Mouse (Mus musculus): ENCODE results near the gene Tmem38a.

The Tmem38a gene

GRCm38 (mm10) chr8:72571611-72572473 is at the start of gene Tmem38a:
Gene Tmem38a, plus strand, starts transcription at chr8:72572055.
- DNase-seq (ENCODE audit: low spot score in 2 of 2), result peak; percentile 85 to 87

GRCm38 (mm10) chr8:72532103-72532502 is 39.8 kb upstream of the Tmem38a start:
- DNase-seq (ENCODE audit: low spot score in 2 of 2), result no peak

- no peak for DNase-seq (ENCODE audit: low spot score in 2 of 2)
Observed at GRCm38 (mm10) chr8:72534888-72535287, 37.0 kb upstream of the Tmem38a start.

GRCm38 (mm10) chr8:72539234-72539633 is 32.6 kb upstream of the Tmem38a start:
- no peak for DNase-seq (ENCODE audit: low spot score in 2 of 2)

GRCm38 (mm10) chr8:72547122-72547801 is 24.6 kb upstream of the Tmem38a start:
- no peak for DNase-seq (ENCODE audit: low spot score in 2 of 2)

- peak; percentile 99 for DNase-seq (ENCODE audit: low spot score in 2 of 2)
Observed at GRCm38 (mm10) chr8:72547802-72548643, 23.8 kb upstream of the Tmem38a start, which contains the start of gene Med26. Gene Med26, minus strand, starts transcription at chr8:72548270.

- no peak for DNase-seq (ENCODE audit: low spot score in 2 of 2)
Observed at GRCm38 (mm10) chr8:72548644-72549313, 23.1 kb upstream of the Tmem38a start.

GRCm38 (mm10) chr8:72549314-72549892 is 22.5 kb upstream of the Tmem38a start:
- DNase-seq (ENCODE audit: low spot score in 2 of 2), result no peak

GRCm38 (mm10) chr8:72555770-72556169 is 16.1 kb upstream of the Tmem38a start:
- DNase-seq (ENCODE audit: low spot score in 2 of 2), result no peak

GRCm38 (mm10) chr8:72561111-72561689 is 10.7 kb upstream of the Tmem38a start:
- no peak for DNase-seq (ENCODE audit: low spot score in 2 of 2)

- no peak for DNase-seq (ENCODE audit: low spot score in 2 of 2)
Observed at GRCm38 (mm10) chr8:72565970-72566369, 5.9 kb upstream of the Tmem38a start.

GRCm38 (mm10) chr8:72570633-72571610 is 933 bp upstream of the Tmem38a start, which contains the start of gene Smim7:
Gene Smim7, minus strand, starts transcription at chr8:72571088.
- DNase-seq (ENCODE audit: low spot score in 2 of 2), result peak; percentile 98 to 99

GRCm38 (mm10) chr8:72572507-72572906 is 652 bp downstream of the Tmem38a start:
- peak in 1 of 2 experiments; percentile 53 for DNase-seq (ENCODE audit: low spot score in 2 of 2)

- DNase-seq (ENCODE audit: low spot score in 2 of 2), result no peak
Observed at GRCm38 (mm10) chr8:72573450-72573849, 1.6 kb downstream of the Tmem38a start.

- no peak for DNase-seq (ENCODE audit: low spot score in 2 of 2)
Observed at GRCm38 (mm10) chr8:72575915-72576314, 4.1 kb downstream of the Tmem38a start.

GRCm38 (mm10) chr8:72577266-72577665 is 5.4 kb downstream of the Tmem38a start:
- no peak for DNase-seq (ENCODE audit: low spot score in 2 of 2)

- no peak for DNase-seq (ENCODE audit: low spot score in 2 of 2)
Observed at GRCm38 (mm10) chr8:72577941-72578340, 6.1 kb downstream of the Tmem38a start.

GRCm38 (mm10) chr8:72579374-72579773 is 7.5 kb downstream of the Tmem38a start:
- no peak for DNase-seq (ENCODE audit: low spot score in 2 of 2)

GRCm38 (mm10) chr8:72583056-72583771 is 11.4 kb downstream of the Tmem38a start:
- DNase-seq (ENCODE audit: low spot score in 2 of 2), result peak; percentile 64 to 71

Measured in right cerebral cortex, postnatal 10 days (tissue).